Mouse (Mus musculus) forebrain, embryonic 14.5 days (tissue): ENCODE results near the gene Ppm1e. TPM values are rescaled to one million over a fixed set of nuclear protein-coding genes. Genes with fewer than 3 reads are reported as not detected.

Source experiments
- ATAC-seq: fragments of 200-750 bp; cut with Nextera tagmentation; 2 replicates; pipeline ENCODE4 v1.8.0; 2017; ENCODE audit warnings: mild to moderate bottlenecking, moderate library complexity
- DNase-seq: peaks from one replicate; pipeline ENCODE4 v3.0.0-alpha.2; 2015; ENCODE audit warnings: low spot score
- H3K27ac ChIP-seq: fragments of 300-500 bp; sonication (generic); 2 replicates; pipeline ENCODE4 v1.5.1; 2014; ENCODE audit warnings: low read depth, mild to moderate bottlenecking, control low read depth, low read length, moderate library complexity
- H3K27me3 ChIP-seq: fragments of 300-500 bp; sonication (generic); replicated peaks from 2 replicates; pipeline ENCODE4 v1.6.1; 2014; ENCODE audit warnings: low read length, control low read depth, mixed read lengths; ENCODE audit not compliant: control insufficient read depth, insufficient read depth
- H3K36me3 ChIP-seq: fragments of 300-500 bp; sonication (generic); 2 replicates; pipeline ENCODE4 v1.6.1; 2014; ENCODE audit warnings: low read length, control low read depth; ENCODE audit not compliant: control insufficient read depth, insufficient read depth
- H3K4me1 ChIP-seq: fragments of 300-500 bp; sonication (generic); 2 replicates; pipeline ENCODE4 v1.6.1; 2014; ENCODE audit warnings: antibody characterized with exemption, low read length, control low read depth; ENCODE audit not compliant: control insufficient read depth, insufficient read depth
- H3K4me2 ChIP-seq: fragments of 300-500 bp; sonication (generic); 2 replicates; pipeline ENCODE4 v1.6.1; 2014; ENCODE audit warnings: mild to moderate bottlenecking, control low read depth, low read length
- H3K4me3 ChIP-seq: fragments of 300-500 bp; sonication (generic); 2 replicates; pipeline ENCODE4 v1.5.1; 2014; ENCODE audit warnings: low read depth, low read length, control low read depth
- H3K9ac ChIP-seq: fragments of 300-500 bp; sonication (generic); 2 replicates; pipeline ENCODE4 v1.6.1; 2014; ENCODE audit warnings: mild to moderate bottlenecking, low read length, control low read depth, moderate library complexity
- H3K9me3 ChIP-seq: fragments of 300-500 bp; sonication (generic); replicated peaks from 2 replicates; pipeline ENCODE4 v1.6.1; 2016; ENCODE audit warnings: low read length, control low read depth, mixed read lengths; ENCODE audit not compliant: control insufficient read depth
- WGBS: fragments of 180-500 bp; shearing (Covaris S2); extraction: QIAGEN DNeasy Blood & Tissue Kit; methylation state at CpG from one replicate; pipeline ENCODE4 v1.1.7; 2014; 5-methylcytosine and 5-hydroxymethylcytosine counted together
- polyA plus RNA-seq: library from polyadenylated mRNA; unstranded; fragments of >200 nt; fragmentation: Nextera tagmentation; extraction: Ambion mirVana; gene quantifications from 2 replicates; pipeline ENCODE4 v1.2.1, GENCODE M21; 2014

Gene Ppm1e
- polyA plus RNA-seq, 1 experiment from 2014 or later, result 22.3 TPM

DNA sequence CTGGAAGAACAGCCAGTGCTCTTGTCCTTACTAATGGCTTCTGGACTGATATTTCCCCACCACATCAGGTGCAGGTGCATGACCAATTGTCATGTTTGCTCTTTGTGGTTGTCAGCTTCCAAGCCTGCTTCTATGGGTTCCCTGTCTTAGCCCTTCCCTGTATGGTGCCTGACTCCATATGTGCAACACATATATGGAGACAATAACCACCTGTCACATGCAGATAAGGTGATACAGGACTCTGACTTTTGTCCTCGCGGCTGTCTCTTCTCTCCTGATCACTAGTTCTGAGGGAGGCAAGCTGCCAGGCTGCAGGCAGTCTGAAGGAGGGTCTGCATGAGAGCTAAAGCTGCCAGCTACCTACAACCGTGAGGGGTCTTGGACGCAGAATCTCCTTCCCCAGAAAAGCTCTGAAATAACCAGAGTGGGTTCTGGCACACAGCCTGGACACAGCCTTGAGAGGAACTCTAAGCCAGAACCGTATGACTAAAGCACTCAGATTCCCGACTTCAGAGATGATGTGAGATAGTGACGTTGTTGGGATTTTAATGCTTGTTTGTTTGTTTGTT, 76.8 kb downstream of the Ppm1e start:
- 64% methylated on average over 7 of the region's 7 CpGs for WGBS
- no peak overlapping the region for H3K9ac ChIP-seq

DNA sequence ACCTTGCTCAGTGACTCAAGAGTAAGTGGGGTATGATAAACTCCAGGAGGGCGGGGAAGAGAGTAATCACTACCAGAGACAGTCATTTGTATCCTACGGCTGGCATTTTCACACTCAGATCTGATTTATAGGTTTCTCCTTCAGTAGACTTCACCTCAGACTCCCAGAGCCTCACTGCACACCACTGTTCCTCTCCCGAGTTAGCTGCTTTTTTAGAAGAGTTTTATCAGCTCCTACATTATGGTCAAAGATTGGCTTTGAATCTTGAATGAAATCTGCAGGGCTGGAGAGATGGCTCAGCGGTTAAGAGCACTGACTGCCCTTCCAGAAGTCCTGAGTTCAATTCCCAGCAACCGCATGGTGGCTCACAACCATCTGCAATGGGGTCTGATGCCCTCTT, 79.4 kb downstream of the Ppm1e start:
- WGBS, result 86% methylated on average over 5 of the region's 5 CpGs
- H3K9me3 ChIP-seq, result no peaks in the 10 kb centered on the region
- H3K4me2 ChIP-seq, result no peak overlapping the region
- H3K4me1 ChIP-seq, result peaks cover 31% of the 10 kb centered on the region
- no peak overlapping the region for H3K9ac ChIP-seq
- no peaks in the 10 kb centered on the region for H3K36me3 ChIP-seq
- ATAC-seq (no peak), DNase-seq (no peak)
- H3K27me3 ChIP-seq, result no peaks in the 10 kb centered on the region
- no peak overlapping the region for H3K4me3 ChIP-seq
- H3K27ac ChIP-seq, result no peak overlapping the region

More for the DNA sequence above, 76.8 kb downstream of the Ppm1e start:
- DNase-seq, result peak; percentile 46
- Histone ChIP-seq H3K4me2 (no peak overlapping the region), H3K9me3 (no peaks in the 10 kb centered on the region), H3K27ac (no peak overlapping the region; the same call in 1 of the 2 replicates), H3K4me1 (peaks cover 15% of the 10 kb centered on the region), H3K4me3 (no peak overlapping the region), H3K27me3 (no peaks in the 10 kb centered on the region), H3K36me3 (no peaks in the 10 kb centered on the region)
- ATAC-seq, result no peak

DNA sequence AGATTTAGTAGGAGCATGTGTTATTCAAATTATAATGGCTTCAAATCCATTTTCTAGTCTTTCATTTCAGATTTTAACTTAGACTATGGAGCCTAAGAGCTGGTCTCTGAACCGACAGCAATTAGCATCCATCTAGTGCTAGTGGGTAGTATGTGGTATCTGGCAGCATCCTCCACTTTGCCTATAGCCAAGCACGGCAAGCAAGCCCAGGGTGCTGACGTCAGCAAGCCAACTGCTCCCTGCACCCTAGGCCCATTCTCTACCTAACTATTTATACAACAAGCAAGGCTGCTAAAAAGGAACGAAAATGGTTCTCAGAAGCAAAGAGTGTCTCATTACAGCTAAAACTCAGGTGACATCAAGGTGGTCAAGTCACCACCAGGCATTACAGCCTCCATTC, 80.0 kb downstream of the Ppm1e start:
- no peak for DNase-seq
- Histone ChIP-seq H3K9ac (no peak overlapping the region), H3K36me3 (no peaks in the 10 kb centered on the region), H3K4me1 (peaks cover 31% of the 10 kb centered on the region), H3K9me3 (no peaks in the 10 kb centered on the region), H3K27me3 (no peaks in the 10 kb centered on the region), H3K4me2 (no peak overlapping the region), H3K27ac (no peak overlapping the region), H3K4me3 (no peak overlapping the region)
- no peak for ATAC-seq
- WGBS, result 76% methylated on average over 4 of the region's 4 CpGs

DNA sequence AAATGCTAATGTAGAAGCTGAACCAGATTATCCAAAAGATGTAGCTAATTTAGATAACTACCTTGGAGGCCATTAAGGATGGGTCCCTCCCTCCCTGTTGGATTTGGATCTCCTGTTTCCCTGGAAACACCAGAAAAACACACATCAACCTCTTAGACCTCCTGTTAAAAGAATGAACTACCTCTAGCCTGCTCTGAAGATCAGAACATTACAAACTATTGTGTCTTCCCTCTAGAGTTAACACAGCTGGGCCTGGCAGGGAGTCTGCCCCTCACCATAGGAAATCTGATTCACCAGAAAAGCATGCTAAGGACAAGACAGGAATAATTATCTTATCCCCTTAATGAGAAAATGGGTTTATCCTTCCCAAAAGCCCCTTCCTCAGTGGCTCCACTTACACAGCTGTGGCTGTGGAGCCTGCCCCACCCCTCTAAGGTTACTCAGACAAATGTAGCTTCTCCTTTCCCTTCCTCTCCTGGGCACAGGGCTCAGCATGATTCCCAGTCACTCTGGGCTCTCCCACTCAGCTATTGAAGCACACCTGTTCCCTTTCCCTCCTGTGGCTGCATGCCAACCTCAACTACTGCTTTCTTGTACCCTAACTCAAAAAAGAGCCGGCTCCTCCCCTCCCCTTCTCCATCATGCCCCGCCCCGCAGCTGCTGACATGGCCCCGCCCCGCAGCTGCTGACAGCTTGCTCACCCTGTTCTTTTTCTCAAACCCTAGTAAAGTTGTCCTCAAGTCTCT, 82.4 kb downstream of the Ppm1e start:
- Histone ChIP-seq H3K4me3 (no peak overlapping the region), H3K4me1 (peaks cover 29% of the 10 kb centered on the region), H3K36me3 (no peaks in the 10 kb centered on the region), H3K4me2 (no peak overlapping the region), H3K9me3 (no peaks in the 10 kb centered on the region), H3K9ac (no peak overlapping the region), H3K27ac (peak overlapping the region; percentile 3; the same call in 1 of the 2 replicates), H3K27me3 (no peaks in the 10 kb centered on the region)
- ATAC-seq (peak; percentile 67), DNase-seq (peak; percentile 77)
- 3% methylated on average over 5 of the region's 5 CpGs for WGBS

DNA sequence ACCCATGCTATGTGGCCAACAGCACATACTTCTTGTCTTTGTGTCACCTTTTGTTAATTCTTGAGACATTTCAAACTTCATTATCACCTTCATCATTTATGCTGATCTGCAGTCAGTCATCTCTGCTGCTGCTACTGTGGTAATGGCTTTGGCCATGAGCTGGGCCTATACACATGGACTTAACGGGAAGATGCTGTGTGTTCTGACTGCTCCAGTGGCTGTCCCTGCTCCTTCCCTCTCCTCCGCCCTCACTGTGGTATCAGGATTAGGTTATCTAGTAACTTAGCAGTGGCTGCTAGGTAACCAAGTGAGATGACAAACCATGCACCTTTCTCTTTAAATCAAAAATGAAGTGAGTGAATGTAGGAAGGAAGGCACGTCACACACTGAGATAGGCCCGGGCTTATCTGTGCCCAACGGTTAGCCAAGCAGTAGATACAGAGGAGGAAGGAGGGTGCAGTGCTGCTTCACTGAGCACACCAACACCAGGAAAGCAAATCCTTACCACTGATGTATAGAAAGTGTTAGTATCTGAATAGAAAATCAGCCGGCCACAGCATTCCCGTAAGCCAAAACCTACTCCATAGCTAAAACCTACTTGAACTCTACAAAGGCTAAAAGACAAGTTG, 83.3 kb downstream of the Ppm1e start:
- Histone ChIP-seq H3K27me3 (no peaks in the 10 kb centered on the region), H3K4me3 (no peak overlapping the region), H3K9me3 (no peaks in the 10 kb centered on the region), H3K36me3 (no peaks in the 10 kb centered on the region), H3K9ac (no peak overlapping the region), H3K4me2 (no peak overlapping the region), H3K4me1 (peaks cover 32% of the 10 kb centered on the region), H3K27ac (no peak overlapping the region)
- WGBS, result 78% methylated on average over 7 of the region's 7 CpGs
- no peak for ATAC-seq
- no peak for DNase-seq

DNA sequence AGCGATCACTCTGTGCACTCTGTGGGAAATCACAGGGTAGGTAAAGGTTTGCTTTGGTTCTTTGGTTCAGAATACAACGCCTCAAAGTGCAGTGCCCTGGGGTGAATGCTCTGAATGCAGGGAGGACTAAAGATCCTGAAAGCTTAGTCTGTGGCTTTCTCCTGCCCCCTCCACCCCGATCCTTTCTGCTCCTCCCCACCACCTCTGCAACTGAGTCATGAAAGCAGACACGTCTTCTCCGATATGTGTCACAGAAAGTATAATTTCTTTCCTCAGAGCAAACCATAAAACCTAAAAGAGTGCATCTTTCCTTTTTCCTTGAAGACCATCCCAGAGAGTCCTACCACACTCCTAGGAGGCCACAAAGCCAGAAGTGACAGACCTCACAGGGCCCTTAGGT, 86.1 kb downstream of the Ppm1e start:
- Histone ChIP-seq H3K27me3 (no peaks in the 10 kb centered on the region), H3K4me3 (no peak overlapping the region), H3K4me1 (peaks cover 30% of the 10 kb centered on the region), H3K9ac (no peak overlapping the region), H3K27ac (no peak overlapping the region), H3K36me3 (no peaks in the 10 kb centered on the region), H3K9me3 (no peaks in the 10 kb centered on the region), H3K4me2 (no peak overlapping the region)
- no peak for ATAC-seq
- DNase-seq, result no peak
- 84% methylated on average over 5 of the region's 5 CpGs for WGBS

DNA sequence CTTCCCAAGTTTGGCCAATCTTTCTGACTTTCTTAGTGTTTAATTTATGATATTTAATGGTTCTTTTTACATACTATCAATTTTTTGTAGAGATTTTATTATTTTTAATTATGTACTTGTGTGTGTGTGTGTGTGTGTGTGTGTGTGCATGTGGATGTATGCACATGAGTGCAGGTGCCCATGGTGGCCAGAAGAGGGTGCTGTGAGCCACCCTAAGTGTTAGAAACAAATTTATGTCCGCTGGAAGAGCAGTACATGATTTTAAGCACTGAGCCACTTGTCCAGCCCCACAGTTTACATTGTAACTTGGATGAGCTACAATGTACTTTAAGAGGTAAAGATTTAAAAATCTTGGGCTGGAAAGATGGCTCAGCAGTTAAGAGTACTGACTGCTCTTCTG, 87.3 kb downstream of the Ppm1e start:
- WGBS, result 100% methylated on average over 1 of the region's 1 CpGs
- ATAC-seq (no peak), DNase-seq (no peak)
- Histone ChIP-seq H3K9ac (no peak overlapping the region), H3K9me3 (no peaks in the 10 kb centered on the region), H3K36me3 (no peaks in the 10 kb centered on the region), H3K4me1 (peaks cover 19% of the 10 kb centered on the region), H3K4me3 (no peak overlapping the region), H3K4me2 (no peak overlapping the region), H3K27me3 (no peaks in the 10 kb centered on the region), H3K27ac (no peak overlapping the region)

DNA sequence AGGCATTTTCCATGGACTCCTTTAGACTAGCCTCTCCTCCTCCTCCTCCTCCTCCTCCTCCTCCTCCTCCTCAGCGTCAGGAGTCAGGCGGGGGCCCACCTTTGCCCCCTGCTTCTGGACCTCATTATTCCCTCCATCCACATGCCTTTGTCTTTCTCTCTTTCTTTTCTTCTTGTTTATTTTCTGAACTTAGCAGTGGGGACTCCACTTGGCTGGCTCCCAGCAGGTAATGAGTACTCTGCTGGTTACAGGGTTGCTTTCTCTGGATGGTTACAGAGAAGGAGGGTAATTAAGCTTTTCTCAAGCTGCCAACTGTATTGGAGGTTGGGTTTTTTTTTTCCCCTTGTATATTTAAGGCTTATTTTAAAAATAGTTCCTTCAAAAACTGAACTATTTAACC, 87.9 kb downstream of the Ppm1e start:
- ATAC-seq (peak; percentile 67; the same call in 1 of the 2 replicates), DNase-seq (peak; percentile 89)
- H3K27ac ChIP-seq, result 0 out of 2 replicates have a peak overlapping the region, but pooled peaks have one; percentile 66

DNA sequence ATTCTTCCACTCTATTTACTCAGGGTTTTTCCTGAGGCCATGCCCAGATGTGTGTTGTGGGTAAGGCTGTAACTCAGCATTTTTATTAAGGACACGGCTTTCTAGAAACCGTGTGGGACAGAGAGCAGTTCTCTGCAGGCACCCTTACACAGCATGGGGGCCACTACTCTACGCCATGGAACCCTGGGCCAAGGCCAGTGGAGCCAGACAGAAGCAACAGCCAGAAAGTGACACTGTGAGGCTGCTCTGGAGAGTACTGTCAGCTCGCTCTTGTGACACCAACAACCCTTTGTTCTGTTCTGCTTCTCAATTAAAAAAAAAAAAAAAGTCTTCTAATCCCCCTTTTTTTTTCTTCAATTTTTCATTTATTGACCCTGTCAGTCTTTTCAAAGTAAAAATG, 88.4 kb downstream of the Ppm1e start:
- Histone ChIP-seq H3K4me1 (peaks cover 8% of the 10 kb centered on the region; the same call in 1 of the 2 replicates), H3K9me3 (no peaks in the 10 kb centered on the region), H3K36me3 (no peaks in the 10 kb centered on the region), H3K9ac (no peak overlapping the region), H3K4me2 (no peak overlapping the region), H3K27me3 (no peaks in the 10 kb centered on the region), H3K27ac (peak overlapping the region; percentile 66; the same call in 1 of the 2 replicates), H3K4me3 (no peak overlapping the region)
- ATAC-seq (peak; percentile 54; the same call in 1 of the 2 replicates), DNase-seq (peak; percentile 54)
- 10% methylated on average over 4 of the region's 4 CpGs for WGBS

More for the DNA sequence above, 87.9 kb downstream of the Ppm1e start:
- no peaks in the 10 kb centered on the region for H3K36me3 ChIP-seq
- H3K9ac ChIP-seq, result no peak overlapping the region
- H3K27me3 ChIP-seq, result no peaks in the 10 kb centered on the region
- H3K4me1 ChIP-seq, result peaks cover 13% of the 10 kb centered on the region
- H3K9me3 ChIP-seq, result no peaks in the 10 kb centered on the region
- H3K4me2 ChIP-seq, result no peak overlapping the region
- no peak overlapping the region for H3K4me3 ChIP-seq
- 0% methylated on average over 2 of the region's 2 CpGs for WGBS
